28 mouse cellular contexts compared by ENCODE assay signal in the genomic region with DNA sequence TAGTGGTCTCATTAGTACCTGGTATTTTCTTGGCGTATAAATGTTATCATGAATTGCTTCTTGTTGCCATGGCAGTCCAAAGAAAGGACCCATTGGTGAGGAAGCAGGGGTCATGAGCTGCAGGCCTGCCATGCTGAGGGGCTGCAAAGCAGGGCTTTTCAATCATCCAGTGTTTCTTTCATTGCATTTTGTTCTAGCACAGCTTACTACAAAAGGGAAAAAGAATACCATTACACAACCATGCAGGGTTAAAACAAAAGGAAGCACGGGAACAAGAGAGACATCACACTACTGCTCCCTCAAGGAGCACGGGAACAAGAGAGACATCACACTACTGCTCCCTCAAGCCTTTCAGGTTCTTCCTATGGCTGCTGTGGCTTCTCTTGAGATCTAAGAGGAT. TPM values are rescaled to one million over a fixed set of nuclear protein-coding genes. Genes with fewer than 3 reads are reported as not detected.
DNase-seq lines count a peak whose midpoint lies in the region; ATAC-seq lines count a peak whose summit lies in the region.
"Had no signal": no experiment of that assay in that cellular context is flagged by ENCODE, and none has a peak within 500 bp of the region (broad histone marks: within the 10 kb centered on the region; RNA-seq: fewer than 3 reads in every experiment).

No protein-coding gene starts in this region.

- ATAC-seq in midbrain, embryonic 11.5 days (ENCODE audit: low FRiP score), result peak; percentile 68
- no peak for ATAC-seq in midbrain, embryonic 16.5 days
- peak; percentile 76 for ATAC-seq in forebrain, embryonic 14.5 days
- ATAC-seq: inflammation-experienced regulatory T-cells, adult 6 months; liver, postnatal 0 days; lung, postnatal 0 days; Patski had no signal

- WGBS in midbrain, embryonic 11.5 days, result 17% methylated on average over 3 of the region's 3 CpGs
- WGBS in midbrain, embryonic 16.5 days, result 12% methylated on average over 3 of the region's 3 CpGs
- WGBS in forebrain, embryonic 14.5 days, result 3% methylated on average over 3 of the region's 3 CpGs

- no peak overlapping the region for H3K9ac ChIP-seq in midbrain, embryonic 11.5 days (ENCODE audit: low read length)
- H3K9ac ChIP-seq in midbrain, embryonic 16.5 days (ENCODE audit: low read depth, low read length), result no peak overlapping the region
- no peak overlapping the region for H3K9ac ChIP-seq in forebrain, embryonic 14.5 days (ENCODE audit: low read length)
- H3K9ac ChIP-seq: heart, embryonic 15.5 days; liver, postnatal 0 days had no signal

- no peak for DNase-seq in midbrain, embryonic 11.5 days (ENCODE audit: low spot score, missing footprints)
- peak; percentile 65 for DNase-seq in embryo, embryonic 10 days (ENCODE audit: low spot score)
- peak; percentile 41 for DNase-seq in embryo, embryonic 9.5 days (ENCODE audit: extremely low spot score)
- peak; percentile 64 for DNase-seq in forebrain, embryonic 14.5 days (ENCODE audit: low spot score)
- no peak for DNase-seq in layer of hippocampus, adult 18-20 months (ENCODE audit: low spot score in 2 of 2)
- DNase-seq in adrenal gland, postnatal 4 days (ENCODE audit: low spot score in 2 of 2), result no peak
- DNase-seq in right cerebral cortex, adult 18-20 months, result no peak
- DNase-seq: adrenal gland, postnatal 36 days; B cell, adult 2 months; cerebellum, adult 11-12 months; cerebellum, postnatal 10 days; heart, postnatal 4 days; kidney, adult 2 months; liver, postnatal 0 days; midbrain, embryonic 14.5 days; right cerebral cortex, postnatal 25 days; spleen, adult 18-20 months had no signal

- H3K36me3 ChIP-seq in midbrain, embryonic 11.5 days (ENCODE audit: control insufficient read depth, insufficient read depth, low read length), result 0 out of 2 replicates have a peak, but pooled peaks cover 2% of the 10 kb centered on the region
- H3K36me3 ChIP-seq in midbrain, embryonic 16.5 days (ENCODE audit: control insufficient read depth, insufficient read depth, low read length), result peaks cover 24% of the 10 kb centered on the region
- H3K36me3 ChIP-seq in forebrain, embryonic 14.5 days (ENCODE audit: control insufficient read depth, insufficient read depth, low read length), result peaks cover 46% of the 10 kb centered on the region

- no peak overlapping the region for H3K4me3 ChIP-seq in midbrain, embryonic 11.5 days (ENCODE audit: low read depth, low read length)
- H3K4me3 ChIP-seq in midbrain, embryonic 16.5 days (ENCODE audit: low read depth, low read length), result no peak overlapping the region
- no peak overlapping the region for H3K4me3 ChIP-seq in forebrain, embryonic 14.5 days (ENCODE audit: low read depth, low read length)
- H3K4me3 ChIP-seq: heart, embryonic 15.5 days; limb, embryonic 10.5 days; myocyte had no signal

- H3K27me3 ChIP-seq in midbrain, embryonic 11.5 days (ENCODE audit: control insufficient read depth, insufficient read depth, low read length), result no peaks in the 10 kb centered on the region
- no peaks in the 10 kb centered on the region for H3K27me3 ChIP-seq in midbrain, embryonic 16.5 days (ENCODE audit: control insufficient read depth, insufficient read depth, low read depth, low read length)
- H3K27me3 ChIP-seq in forebrain, embryonic 14.5 days (replicated peaks; ENCODE audit: control insufficient read depth, insufficient read depth, low read length), result no peaks in the 10 kb centered on the region
- H3K27me3 ChIP-seq: CH12.LX; heart, embryonic 15.5 days; Patski had no signal

- H3K4me2 ChIP-seq in midbrain, embryonic 11.5 days, result no peak overlapping the region
- no peak overlapping the region for H3K4me2 ChIP-seq in midbrain, embryonic 16.5 days (ENCODE audit: low read length)
- H3K4me2 ChIP-seq in forebrain, embryonic 14.5 days (ENCODE audit: low read length), result no peak overlapping the region
- H3K4me2 ChIP-seq: heart, embryonic 15.5 days had no signal

- H3K4me1 ChIP-seq in midbrain, embryonic 11.5 days (ENCODE audit: control insufficient read depth, insufficient read depth, low read length), result peaks cover 29% of the 10 kb centered on the region
- peaks cover 12% of the 10 kb centered on the region for H3K4me1 ChIP-seq in midbrain, embryonic 16.5 days (ENCODE audit: control insufficient read depth, insufficient read depth, low read length)
- peaks cover 26% of the 10 kb centered on the region; the same call in 1 of the 2 replicates for H3K4me1 ChIP-seq in forebrain, embryonic 14.5 days (ENCODE audit: control insufficient read depth, insufficient read depth, low read length)

- no peak overlapping the region for H3K27ac ChIP-seq in midbrain, embryonic 11.5 days (ENCODE audit: low read depth, low read length)
- H3K27ac ChIP-seq in midbrain, embryonic 16.5 days (ENCODE audit: low read length), result no peak overlapping the region
- no peak overlapping the region for H3K27ac ChIP-seq in forebrain, embryonic 14.5 days (ENCODE audit: low read depth, low read length)
- H3K27ac ChIP-seq: heart, embryonic 15.5 days; kidney, postnatal 0 days; limb, embryonic 10.5 days; macrophage had no signal

- no peaks in the 10 kb centered on the region for H3K9me3 ChIP-seq in midbrain, embryonic 11.5 days (ENCODE audit: control insufficient read depth, low read length)
- no peaks in the 10 kb centered on the region for H3K9me3 ChIP-seq in midbrain, embryonic 16.5 days (replicated peaks; ENCODE audit: control insufficient read depth, low read length, poor library complexity, severe bottlenecking)
- no peaks in the 10 kb centered on the region for H3K9me3 ChIP-seq in forebrain, embryonic 14.5 days (replicated peaks; ENCODE audit: control insufficient read depth, low read length)
- H3K9me3 ChIP-seq: G1E; heart, embryonic 15.5 days; limb, embryonic 10.5 days had no signal

RNA-seq across cellular contexts. Expression of gene Dicer1, which starts 20.0 kb away (rescaled TPM):
- 25.5 and 26.4 TPM in 2 replicates for polyA plus RNA-seq in midbrain, embryonic 11.5 days (2014; fragmentation: Nextera tagmentation; extraction: Ambion mirVana)
- 31.3 and 41.2 TPM in 2 replicates for polyA plus RNA-seq in midbrain, embryonic 16.5 days (2015; fragmentation: Nextera tagmentation; extraction: Ambion mirVana)
- 21.4 and 25.1 TPM in 2 replicates for polyA plus RNA-seq in forebrain, embryonic 14.5 days (2014; fragmentation: Nextera tagmentation; extraction: Ambion mirVana)
- total RNA-seq in layer of hippocampus, adult 18-20 months (2021), result 10 to 100 TPM; 38.0 to 38.8 TPM
- 10 to 100 TPM; 71.2 to 73.1 TPM for total RNA-seq in adrenal gland, postnatal 4 days (2021)

Comparison
In these comparisons a context has a peak if more than half of its experiments do, and no peak if none do; other contexts are left out.
1. DNase-seq: peak in embryo, embryonic 10 days (single experiment), embryo, embryonic 9.5 days (single experiment) and forebrain, embryonic 14.5 days (single experiment); none in midbrain, embryonic 11.5 days (single experiment), layer of hippocampus, adult 18-20 months (0 of 2), adrenal gland, postnatal 4 days (0 of 2) and right cerebral cortex, adult 18-20 months (single experiment).